Mouse (Mus musculus): Measurements from ENCODE around the gene Blvrb. TPM values are rescaled to one million over a fixed set of nuclear protein-coding genes. Genes with fewer than 3 reads are reported as not detected.

Blvrb gene
- polyA plus RNA-seq, 1 experiment from 2014 or later, result 45.5 TPM

Other genes starting within 250 kb of the Blvrb start
- gene Itpkc, start 219.3 kb upstream of the Blvrb start, polyA plus RNA-seq (2016; fragmentation: Nextera tagmentation; extraction: Ambion mirVana), result 4.4 and 5.3 TPM in 2 replicates
- 24.1 and 24.4 TPM in 2 replicates for gene Coq8b, start 215.0 kb upstream of the Blvrb start, polyA plus RNA-seq (2016; fragmentation: Nextera tagmentation; extraction: Ambion mirVana)
- 13.6 and 15.6 TPM in 2 replicates for gene Numbl, start 189.5 kb upstream of the Blvrb start, polyA plus RNA-seq (2016; fragmentation: Nextera tagmentation; extraction: Ambion mirVana)
- gene Ltbp4, start 110.3 kb upstream of the Blvrb start, polyA plus RNA-seq (2016; fragmentation: Nextera tagmentation; extraction: Ambion mirVana), result 8.5 and 11.1 TPM in 2 replicates
- 62.4 and 67.7 TPM in 2 replicates for gene Shkbp1, start 92.0 kb upstream of the Blvrb start, polyA plus RNA-seq (2016; fragmentation: Nextera tagmentation; extraction: Ambion mirVana)
- gene Gm20479, start 90.6 kb upstream of the Blvrb start, polyA plus RNA-seq (2016; fragmentation: Nextera tagmentation; extraction: Ambion mirVana), result 1.4 TPM in 1 of 2 replicates, not detected in the other
- gene Sptbn4, start 292 bp upstream of the Blvrb start, polyA plus RNA-seq (2016; fragmentation: Nextera tagmentation; extraction: Ambion mirVana), result 0.20 and 0.37 TPM in 2 replicates
- 21.7 and 24.8 TPM in 2 replicates for gene Sertad3, start 25.8 kb downstream of the Blvrb start, polyA plus RNA-seq (2016; fragmentation: Nextera tagmentation; extraction: Ambion mirVana)
- 17.7 and 18.6 TPM in 2 replicates for gene Sertad1, start 38.9 kb downstream of the Blvrb start, polyA plus RNA-seq (2016; fragmentation: Nextera tagmentation; extraction: Ambion mirVana)
- 3.1 TPM in 2 replicates for gene Prx, start 51.3 kb downstream of the Blvrb start, polyA plus RNA-seq (2016; fragmentation: Nextera tagmentation; extraction: Ambion mirVana)
- 0.41 and 0.63 TPM in 2 replicates for gene Hipk4, start 75.3 kb downstream of the Blvrb start, polyA plus RNA-seq (2016; fragmentation: Nextera tagmentation; extraction: Ambion mirVana)
- 41.9 and 42.0 TPM in 2 replicates for gene Pld3, start 105.2 kb downstream of the Blvrb start, polyA plus RNA-seq (2016; fragmentation: Nextera tagmentation; extraction: Ambion mirVana)
- 38.8 and 39.3 TPM in 2 replicates for gene 2310022A10Rik, start 105.3 kb downstream of the Blvrb start, polyA plus RNA-seq (2016; fragmentation: Nextera tagmentation; extraction: Ambion mirVana)
- gene Akt2, start 143.6 kb downstream of the Blvrb start, polyA plus RNA-seq (2016; fragmentation: Nextera tagmentation; extraction: Ambion mirVana), result 73.3 and 78.8 TPM in 2 replicates
- 2.8 and 3.7 TPM in 2 replicates for gene Ttc9b, start 205.9 kb downstream of the Blvrb start, polyA plus RNA-seq (2016; fragmentation: Nextera tagmentation; extraction: Ambion mirVana)
- gene Map3k10, start 226.6 kb downstream of the Blvrb start, polyA plus RNA-seq (2016; fragmentation: Nextera tagmentation; extraction: Ambion mirVana), result 7.9 and 8.3 TPM in 2 replicates
- gene Zfp607b, start 241.4 kb downstream of the Blvrb start, polyA plus RNA-seq (2016; fragmentation: Nextera tagmentation; extraction: Ambion mirVana), result 6.7 and 7.6 TPM in 2 replicates

Data from forebrain, embryonic 10.5 days (tissue).